Mouse (Mus musculus): ENCODE data around the gene Gm26566. TPM values are rescaled to one million over a fixed set of nuclear protein-coding genes. Genes with fewer than 3 reads are reported as not detected.
"Not testable (repeated sequence)": the region's sequence is repeated elsewhere in the genome, so short reads cannot be mapped to it uniquely, and the experiment has no call there.

Gene Gm26566
- polyA plus RNA-seq, 1 experiment from 2014 or later = 0.29 TPM

GRCm38 (mm10) chr4:88763384-88764018 is 41.9 kb downstream of the Gm26566 start:
- H3K36me3 ChIP-seq; H3K27me3 ChIP-seq (replicated peaks); H3K27ac ChIP-seq; H3K4me1 ChIP-seq; ATAC-seq; H3K9me3 ChIP-seq (replicated peaks); H3K9ac ChIP-seq: not testable (repeated sequence)
- WGBS (ENCODE audit: insufficient replicate concordance) = 5% methylated on average over 29 of the region's 42 CpGs
- peak overlapping the region; percentile 44 for H3K4me3 ChIP-seq
- H3K4me2 ChIP-seq = peak overlapping the region; percentile 67

Other genes starting within 250 kb of the Gm26566 start
- gene Ifnb1, start 199.0 kb upstream of the Gm26566 start, polyA plus RNA-seq (2016; fragmentation: Nextera tagmentation; extraction: Ambion mirVana) = not detected in 2 replicates
- gene Ifna15, start 163.6 kb upstream of the Gm26566 start, polyA plus RNA-seq (2016; fragmentation: Nextera tagmentation; extraction: Ambion mirVana) = not detected in 2 replicates
- not detected in 2 replicates for gene Ifna14, start 150.0 kb upstream of the Gm26566 start, polyA plus RNA-seq (2016; fragmentation: Nextera tagmentation; extraction: Ambion mirVana)
- gene Ifna9, start 129.4 kb upstream of the Gm26566 start, polyA plus RNA-seq (2016; fragmentation: Nextera tagmentation; extraction: Ambion mirVana) = not detected in 2 replicates
- gene Ifna12, start 118.4 kb upstream of the Gm26566 start, polyA plus RNA-seq (2016; fragmentation: Nextera tagmentation; extraction: Ambion mirVana) = not detected in 2 replicates
- not detected in 2 replicates for gene C87499, start 87.4 kb upstream of the Gm26566 start, polyA plus RNA-seq (2016; fragmentation: Nextera tagmentation; extraction: Ambion mirVana)
- not detected in 2 replicates for gene Ifna13, start 77.3 kb upstream of the Gm26566 start, polyA plus RNA-seq (2016; fragmentation: Nextera tagmentation; extraction: Ambion mirVana)
- gene Ifna16, start 44.9 kb upstream of the Gm26566 start, polyA plus RNA-seq (2016; fragmentation: Nextera tagmentation; extraction: Ambion mirVana) = not detected in 2 replicates
- gene Ifna2, start 37.9 kb upstream of the Gm26566 start, polyA plus RNA-seq (2016; fragmentation: Nextera tagmentation; extraction: Ambion mirVana) = not detected in 2 replicates
- not detected in 2 replicates for gene Ifnab, start 30.4 kb upstream of the Gm26566 start, polyA plus RNA-seq (2016; fragmentation: Nextera tagmentation; extraction: Ambion mirVana)
- 38.0 and 38.7 TPM in 2 replicates for gene Klhl9, start 660 bp downstream of the Gm26566 start, polyA plus RNA-seq (2016; fragmentation: Nextera tagmentation; extraction: Ambion mirVana)
- gene Gm13271, start 33.1 kb downstream of the Gm26566 start, polyA plus RNA-seq (2016; fragmentation: Nextera tagmentation; extraction: Ambion mirVana) = not detected in 2 replicates
- not detected in 2 replicates for gene Gm13283, start 38.3 kb downstream of the Gm26566 start, polyA plus RNA-seq (2016; fragmentation: Nextera tagmentation; extraction: Ambion mirVana)
- not detected in 2 replicates for gene Gm13290, start 52.0 kb downstream of the Gm26566 start, polyA plus RNA-seq (2016; fragmentation: Nextera tagmentation; extraction: Ambion mirVana)
- gene Gm13289, start 55.1 kb downstream of the Gm26566 start, polyA plus RNA-seq (2016; fragmentation: Nextera tagmentation; extraction: Ambion mirVana) = not detected in 2 replicates
- not detected in 2 replicates for gene Gm13272, start 58.0 kb downstream of the Gm26566 start, polyA plus RNA-seq (2016; fragmentation: Nextera tagmentation; extraction: Ambion mirVana)
- gene Ifnz, start 60.3 kb downstream of the Gm26566 start, polyA plus RNA-seq (2016; fragmentation: Nextera tagmentation; extraction: Ambion mirVana) = not detected in 2 replicates
- gene Gm13276, start 63.9 kb downstream of the Gm26566 start, polyA plus RNA-seq (2016; fragmentation: Nextera tagmentation; extraction: Ambion mirVana) = not detected in 2 replicates
- not detected in 2 replicates for gene Gm13277, start 66.8 kb downstream of the Gm26566 start, polyA plus RNA-seq (2016; fragmentation: Nextera tagmentation; extraction: Ambion mirVana)
- gene Gm13278, start 69.7 kb downstream of the Gm26566 start, polyA plus RNA-seq (2016; fragmentation: Nextera tagmentation; extraction: Ambion mirVana) = not detected in 2 replicates
- gene Gm13275, start 72.7 kb downstream of the Gm26566 start, polyA plus RNA-seq (2016; fragmentation: Nextera tagmentation; extraction: Ambion mirVana) = not detected in 2 replicates
- gene Gm13279, start 75.6 kb downstream of the Gm26566 start, polyA plus RNA-seq (2016; fragmentation: Nextera tagmentation; extraction: Ambion mirVana) = not detected in 2 replicates
- 0.13 and 0.22 TPM in 2 replicates for gene Gm13285, start 77.9 kb downstream of the Gm26566 start, polyA plus RNA-seq (2016; fragmentation: Nextera tagmentation; extraction: Ambion mirVana)
- not detected in 2 replicates for gene Gm13287, start 81.4 kb downstream of the Gm26566 start, polyA plus RNA-seq (2016; fragmentation: Nextera tagmentation; extraction: Ambion mirVana)
- not detected in 2 replicates for gene Gm13288, start 83.7 kb downstream of the Gm26566 start, polyA plus RNA-seq (2016; fragmentation: Nextera tagmentation; extraction: Ambion mirVana)
- gene Ifna7, start 94.4 kb downstream of the Gm26566 start, polyA plus RNA-seq (2016; fragmentation: Nextera tagmentation; extraction: Ambion mirVana) = not detected in 2 replicates
- not detected in 2 replicates for gene Ifna11, start 98.2 kb downstream of the Gm26566 start, polyA plus RNA-seq (2016; fragmentation: Nextera tagmentation; extraction: Ambion mirVana)
- gene Ifna6, start 105.6 kb downstream of the Gm26566 start, polyA plus RNA-seq (2016; fragmentation: Nextera tagmentation; extraction: Ambion mirVana) = not detected in 2 replicates
- gene Ifna5, start 113.7 kb downstream of the Gm26566 start, polyA plus RNA-seq (2016; fragmentation: Nextera tagmentation; extraction: Ambion mirVana) = not detected in 2 replicates
- gene Ifna4, start 120.1 kb downstream of the Gm26566 start, polyA plus RNA-seq (2016; fragmentation: Nextera tagmentation; extraction: Ambion mirVana) = not detected in 2 replicates
- gene Ifna1, start 128.3 kb downstream of the Gm26566 start, polyA plus RNA-seq (2016; fragmentation: Nextera tagmentation; extraction: Ambion mirVana) = not detected in 2 replicates
- not detected in 2 replicates for gene Ifne, start 158.4 kb downstream of the Gm26566 start, polyA plus RNA-seq (2016; fragmentation: Nextera tagmentation; extraction: Ambion mirVana)

Data from liver, embryonic 12.5 days (tissue).